Mouse (Mus musculus): ENCODE measurements at regions not wholly inside any gene's neighbourhood (a gene's known extent, or its start where the extent isn't known, plus 50 kb on each side); places are given as distances from the start of the nearest gene placed in this dataset.

DNA sequence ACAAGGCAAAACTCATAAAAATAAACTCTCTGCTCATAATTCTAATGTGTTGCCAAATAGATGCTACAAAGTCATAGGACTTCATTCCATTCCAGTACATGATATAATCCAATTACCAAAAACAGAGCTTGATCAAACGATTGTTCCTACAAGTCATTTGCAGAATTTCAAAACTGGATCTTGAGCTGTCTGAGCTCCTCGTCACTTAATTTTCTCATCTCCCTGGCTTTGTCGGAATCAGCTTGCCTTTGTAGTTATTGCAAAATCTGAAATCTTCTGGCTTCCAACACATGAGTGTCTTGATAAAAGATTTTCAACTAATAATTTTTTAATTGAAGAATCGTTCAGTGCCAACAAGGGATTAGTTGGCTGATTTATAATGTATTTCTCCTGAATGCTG lies 150.3 kb upstream of the Gypa start:
- no peak for DNase-seq (ENCODE audit: low spot score)
- no peaks in the 10 kb centered on the region for H3K9me3 ChIP-seq (replicated peaks; ENCODE audit: low read length)
- no peak for TF ChIP-seq CTCF (IDR thresholded peaks at IDR 0.05; ENCODE audit: low read depth)
- no peak overlapping the region for H3K4me3 ChIP-seq (replicated peaks; ENCODE audit: low read depth, low read length)
- no peaks in the 10 kb centered on the region for H3K27me3 ChIP-seq (ENCODE audit: insufficient read depth, low read length)
- WGBS, result 89% methylated on average over 4 of the region's 4 CpGs
- ATAC-seq (replicated peaks; ENCODE audit: low FRiP score, low read depth), result no peak
- H3K9ac ChIP-seq (ENCODE audit: low read depth, low read length), result no peak overlapping the region
- H3K4me2 ChIP-seq (ENCODE audit: low read length), result no peak overlapping the region
- no peak overlapping the region for H3K27ac ChIP-seq
- no peaks in the 10 kb centered on the region for H3K4me1 ChIP-seq (replicated peaks; ENCODE audit: insufficient read depth, low read length)
- no peaks in the 10 kb centered on the region for H3K36me3 ChIP-seq (ENCODE audit: insufficient read depth, low read length)

DNA sequence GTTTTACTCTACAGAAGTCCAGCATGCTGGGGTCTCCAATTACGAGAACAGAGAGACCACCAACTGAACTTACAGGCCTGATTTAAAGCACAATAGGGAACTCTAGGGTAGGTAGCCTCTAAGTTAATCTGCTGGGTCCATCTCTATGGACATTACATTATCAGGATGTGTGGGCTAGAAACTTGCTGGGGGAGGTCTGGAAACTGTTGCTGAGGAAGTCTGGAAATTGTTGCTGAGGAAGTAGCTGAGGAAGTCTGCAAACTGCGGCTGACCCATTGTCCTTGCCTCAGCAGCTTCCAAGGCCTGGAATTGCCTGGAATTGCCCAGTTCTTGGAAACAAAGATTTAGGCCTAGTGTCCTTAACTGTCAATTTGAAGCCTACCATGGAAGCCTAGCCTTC lies 155.7 kb upstream of the Gypa start:
- WGBS, result 77% methylated on average over 2 of the region's 2 CpGs

DNA sequence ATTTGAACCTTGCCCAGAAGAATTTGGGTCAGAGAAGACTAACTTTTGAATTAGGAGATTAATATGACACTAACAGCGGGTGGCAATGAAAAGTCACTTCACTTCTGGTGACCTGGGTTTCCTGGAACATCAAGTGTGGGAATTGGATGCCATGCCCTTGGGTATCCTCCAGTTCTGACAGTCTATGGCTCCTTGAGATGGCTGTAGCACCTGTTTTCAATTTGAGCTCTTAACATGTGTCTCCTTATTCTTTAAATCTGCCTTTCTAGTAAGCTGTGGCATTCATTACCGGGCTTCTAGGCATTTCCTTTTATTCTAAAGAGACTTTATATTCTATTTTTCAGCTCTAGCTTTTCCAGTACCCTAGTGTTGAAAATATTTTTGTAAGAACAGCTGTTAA lies 164.9 kb upstream of the Gypa start:
- Histone ChIP-seq H3K4me3 (replicated peaks; ENCODE audit: low read depth, low read length) (no peak overlapping the region), H3K27me3 (ENCODE audit: insufficient read depth, low read length) (no peaks in the 10 kb centered on the region), H3K27ac (no peak overlapping the region), H3K36me3 (ENCODE audit: insufficient read depth, low read length) (no peaks in the 10 kb centered on the region), H3K4me1 (replicated peaks; ENCODE audit: insufficient read depth, low read length) (no peaks in the 10 kb centered on the region), H3K9me3 (replicated peaks; ENCODE audit: low read length) (no peaks in the 10 kb centered on the region), H3K9ac (ENCODE audit: low read depth, low read length) (no peak overlapping the region), H3K4me2 (ENCODE audit: low read length) (no peak overlapping the region)
- TF ChIP-seq CTCF (IDR thresholded peaks at IDR 0.05; ENCODE audit: low read depth), result no peak
- WGBS, result 81% methylated on average over 2 of the region's 2 CpGs
- DNase-seq (ENCODE audit: low spot score) (no peak), ATAC-seq (replicated peaks; ENCODE audit: low FRiP score, low read depth) (no peak)

More for the DNA sequence above, 155.7 kb upstream of the Gypa start:
- no peak for DNase-seq (ENCODE audit: low spot score)
- Histone ChIP-seq H3K4me3 (replicated peaks; ENCODE audit: low read depth, low read length) (no peak overlapping the region), H3K4me2 (ENCODE audit: low read length) (no peak overlapping the region), H3K27ac (no peak overlapping the region), H3K36me3 (ENCODE audit: insufficient read depth, low read length) (no peaks in the 10 kb centered on the region), H3K27me3 (ENCODE audit: insufficient read depth, low read length) (no peaks in the 10 kb centered on the region), H3K9me3 (replicated peaks; ENCODE audit: low read length) (no peaks in the 10 kb centered on the region), H3K4me1 (replicated peaks; ENCODE audit: insufficient read depth, low read length) (no peaks in the 10 kb centered on the region), H3K9ac (ENCODE audit: low read depth, low read length) (no peak overlapping the region)
- ATAC-seq (replicated peaks; ENCODE audit: low FRiP score, low read depth), result no peak
- TF ChIP-seq CTCF (IDR thresholded peaks at IDR 0.05; ENCODE audit: low read depth), result no peak

DNA sequence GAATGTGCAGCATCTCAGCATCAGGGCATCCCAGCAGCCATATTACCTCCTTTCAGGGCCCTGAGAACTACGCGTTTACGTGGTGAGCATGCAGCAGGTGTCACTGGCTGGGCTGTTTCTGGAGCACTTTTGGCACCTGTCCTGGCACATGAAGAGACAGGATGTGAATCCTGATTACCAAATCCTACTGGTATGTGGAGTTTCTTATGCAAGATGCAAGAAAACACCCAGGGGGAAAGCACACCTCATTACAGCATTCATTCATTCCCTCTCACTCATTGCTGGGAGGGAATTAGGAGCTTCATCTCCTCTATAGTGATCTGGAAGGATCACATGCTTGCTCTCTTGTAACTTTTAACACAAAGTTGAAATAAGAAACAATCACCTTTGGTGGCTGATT lies 167.7 kb upstream of the Gypa start:
- Histone ChIP-seq H3K27ac (no peak overlapping the region), H3K9me3 (replicated peaks; ENCODE audit: low read length) (no peaks in the 10 kb centered on the region), H3K4me3 (replicated peaks; ENCODE audit: low read depth, low read length) (no peak overlapping the region), H3K4me2 (ENCODE audit: low read length) (no peak overlapping the region), H3K27me3 (ENCODE audit: insufficient read depth, low read length) (no peaks in the 10 kb centered on the region), H3K36me3 (ENCODE audit: insufficient read depth, low read length) (no peaks in the 10 kb centered on the region), H3K9ac (ENCODE audit: low read depth, low read length) (no peak overlapping the region), H3K4me1 (replicated peaks; ENCODE audit: insufficient read depth, low read length) (no peaks in the 10 kb centered on the region)
- 93% methylated on average over 3 of the region's 3 CpGs for WGBS
- TF ChIP-seq CTCF (IDR thresholded peaks at IDR 0.05; ENCODE audit: low read depth), result no peak
- no peak for DNase-seq (ENCODE audit: low spot score)
- ATAC-seq (replicated peaks; ENCODE audit: low FRiP score, low read depth), result no peak

DNA sequence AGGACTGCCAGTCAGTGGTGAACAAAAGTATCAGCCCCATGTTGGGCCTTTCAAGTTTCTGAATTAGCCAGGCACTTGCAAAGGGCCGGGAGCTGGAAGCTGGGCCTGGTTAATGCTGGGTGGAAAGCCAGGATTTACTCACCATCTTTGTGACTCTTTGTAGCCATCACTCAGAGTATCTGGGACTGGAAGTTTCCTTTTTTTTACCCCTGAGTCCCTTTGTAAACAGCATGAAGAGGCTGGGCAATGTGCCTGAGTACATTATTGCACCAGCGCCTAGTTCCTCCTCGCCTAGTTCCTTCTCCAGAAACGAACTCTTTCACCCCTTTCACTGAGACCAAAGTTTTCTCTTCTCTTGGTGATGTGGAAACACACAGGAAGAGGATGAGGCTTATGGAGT lies 168.4 kb upstream of the Gypa start:
- ATAC-seq (replicated peaks; ENCODE audit: low FRiP score, low read depth), result no peak
- WGBS, result 77% methylated on average over 4 of the region's 4 CpGs
- Histone ChIP-seq H3K9me3 (replicated peaks; ENCODE audit: low read length) (no peaks in the 10 kb centered on the region), H3K27me3 (ENCODE audit: insufficient read depth, low read length) (no peaks in the 10 kb centered on the region), H3K4me1 (replicated peaks; ENCODE audit: insufficient read depth, low read length) (no peaks in the 10 kb centered on the region), H3K4me3 (replicated peaks; ENCODE audit: low read depth, low read length) (no peak overlapping the region), H3K9ac (ENCODE audit: low read depth, low read length) (no peak overlapping the region), H3K36me3 (ENCODE audit: insufficient read depth, low read length) (no peaks in the 10 kb centered on the region), H3K27ac (no peak overlapping the region), H3K4me2 (ENCODE audit: low read length) (no peak overlapping the region)
- DNase-seq (ENCODE audit: low spot score), result no peak
- no peak for TF ChIP-seq CTCF (IDR thresholded peaks at IDR 0.05; ENCODE audit: low read depth)

DNA sequence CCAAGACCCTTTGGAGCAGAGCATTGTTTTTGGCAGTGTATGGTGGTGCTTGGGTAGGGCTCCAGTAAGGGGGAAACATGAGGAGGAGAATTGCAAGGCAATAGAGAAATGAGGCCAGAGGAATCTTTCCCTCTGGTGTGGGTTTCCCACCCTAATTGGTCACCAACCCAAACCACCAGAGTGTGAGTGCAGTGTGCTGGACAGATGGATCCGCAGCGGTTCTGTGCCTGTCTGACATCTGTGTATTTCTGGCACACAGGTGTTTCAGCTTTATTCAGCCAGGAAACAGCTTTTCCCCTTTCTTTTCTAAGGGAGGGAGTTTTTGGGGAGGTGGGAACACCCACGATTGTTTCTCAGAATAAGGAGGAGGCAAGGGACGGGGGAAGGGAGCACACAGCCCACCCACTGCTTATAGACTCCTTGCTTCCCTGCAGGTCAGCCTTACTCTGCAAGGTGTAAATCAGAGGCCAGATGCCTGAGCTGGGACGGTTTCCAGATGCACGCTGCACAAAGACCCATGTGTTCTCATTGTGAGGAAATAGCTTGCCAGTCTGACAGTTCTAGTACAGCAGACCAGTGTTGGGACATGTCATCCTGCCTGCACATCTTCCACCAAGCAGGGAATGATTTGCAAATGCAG lies 175.2 kb upstream of the Gypa start:
- ATAC-seq (replicated peaks; ENCODE audit: low FRiP score, low read depth) (no peak), DNase-seq (ENCODE audit: low spot score) (no peak)
- H3K4me3 ChIP-seq (replicated peaks; ENCODE audit: low read depth, low read length), result no peak overlapping the region
- 42% methylated on average over 6 of the region's 6 CpGs for WGBS
- H3K9me3 ChIP-seq (replicated peaks; ENCODE audit: low read length), result no peaks in the 10 kb centered on the region
- no peak for TF ChIP-seq CTCF (IDR thresholded peaks at IDR 0.05; ENCODE audit: low read depth)
- no peak overlapping the region for H3K4me2 ChIP-seq (ENCODE audit: low read length)
- H3K36me3 ChIP-seq (ENCODE audit: insufficient read depth, low read length), result no peaks in the 10 kb centered on the region
- no peak overlapping the region for H3K9ac ChIP-seq (ENCODE audit: low read depth, low read length)
- peaks cover 13% of the 10 kb centered on the region; the same call in 1 of the 2 replicates for H3K4me1 ChIP-seq (replicated peaks; ENCODE audit: insufficient read depth, low read length)
- no peak overlapping the region for H3K27ac ChIP-seq
- no peaks in the 10 kb centered on the region for H3K27me3 ChIP-seq (ENCODE audit: insufficient read depth, low read length)

DNA sequence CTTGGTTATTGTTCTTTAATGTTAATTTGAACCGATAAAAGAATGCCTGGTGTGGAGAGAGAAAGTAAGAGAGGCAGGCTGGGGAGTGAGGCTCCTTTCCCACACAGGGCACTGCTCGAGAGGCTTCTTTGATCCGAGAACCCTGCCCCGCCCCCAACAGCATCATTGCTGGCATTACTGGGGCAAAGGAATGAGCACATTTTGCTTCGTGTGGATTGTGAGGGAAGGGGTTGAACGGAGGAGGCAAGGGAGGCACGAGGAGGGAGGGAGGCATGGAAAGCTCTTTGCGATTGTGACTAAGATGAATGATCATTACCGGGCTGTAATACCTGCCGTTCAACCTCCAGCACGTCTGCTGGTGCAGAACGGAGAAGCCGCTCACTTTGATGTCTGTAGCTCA lies 178.2 kb upstream of the Gypa start:
- H3K27me3 ChIP-seq (ENCODE audit: insufficient read depth, low read length), result peaks cover 3% of the 10 kb centered on the region; the same call in 1 of the 2 replicates
- H3K27ac ChIP-seq, result peak overlapping the region; percentile 33; the same call in 1 of the 2 replicates
- H3K36me3 ChIP-seq (ENCODE audit: insufficient read depth, low read length), result no peaks in the 10 kb centered on the region
- peaks cover 16% of the 10 kb centered on the region; the same call in 1 of the 2 replicates for H3K4me1 ChIP-seq (replicated peaks; ENCODE audit: insufficient read depth, low read length)
- peak; percentile 61 for DNase-seq (ENCODE audit: low spot score)
- H3K4me3 ChIP-seq (replicated peaks; ENCODE audit: low read depth, low read length), result peak overlapping the region; percentile 20; the same call in 1 of the 2 replicates
- peak overlapping the region; percentile 32; the same call in 1 of the 2 replicates for H3K9ac ChIP-seq (ENCODE audit: low read depth, low read length)
- WGBS, result 3% methylated on average over 13 of the region's 13 CpGs
- TF ChIP-seq CTCF (IDR thresholded peaks at IDR 0.05; ENCODE audit: low read depth), result no peak
- peak overlapping the region; percentile 52 for H3K4me2 ChIP-seq (ENCODE audit: low read length)
- H3K9me3 ChIP-seq (replicated peaks; ENCODE audit: low read length), result no peaks in the 10 kb centered on the region
- peak; percentile 62; the same call in 1 of the 2 replicates for ATAC-seq (replicated peaks; ENCODE audit: low FRiP score, low read depth)
